ENCODE assay signal across 10 mouse cellular contexts in the genomic region with DNA sequence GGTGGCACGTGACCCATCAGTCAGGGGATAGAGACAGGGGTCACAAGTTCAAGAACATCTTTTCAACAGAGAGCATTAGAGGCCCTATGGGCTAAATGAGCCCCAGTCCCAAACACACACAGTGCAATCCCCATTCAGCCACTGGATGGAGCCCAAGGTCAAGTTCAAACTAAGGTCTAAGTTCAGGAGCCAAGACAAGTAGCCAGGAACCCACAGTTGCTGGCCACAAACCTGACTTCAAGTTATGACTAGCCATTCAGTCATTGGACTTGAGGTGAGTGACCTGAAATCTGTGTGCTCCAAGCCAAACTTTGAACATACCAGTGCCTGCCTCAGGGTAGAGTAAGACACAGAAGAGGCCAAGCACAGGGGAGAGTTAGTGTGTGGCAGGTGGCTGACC. TPM values are rescaled to one million over a fixed set of nuclear protein-coding genes. Genes with fewer than 3 reads are reported as not detected.
DNase-seq lines count a peak whose midpoint lies in the region; ATAC-seq and TF ChIP-seq lines count a peak whose summit lies in the region.
"Had no signal": no experiment of that assay in that cellular context is flagged by ENCODE, and none has a peak within 500 bp of the region (broad histone marks: within the 10 kb centered on the region; RNA-seq: fewer than 3 reads in every experiment).

No protein-coding gene starts in this region.

- H3K4me2 ChIP-seq in kidney, embryonic 14.5 days (replicated peaks; ENCODE audit: low read depth, low read length) = no peak overlapping the region
- H3K4me2 ChIP-seq in neural tube, embryonic 11.5 days (ENCODE audit: low read depth) = no peak overlapping the region
- no peak overlapping the region for H3K4me2 ChIP-seq in neural tube, embryonic 15.5 days
- H3K4me2 ChIP-seq: heart, embryonic 12.5 days had no signal

- H3K9me3 ChIP-seq in kidney, embryonic 14.5 days (ENCODE audit: control insufficient read depth, low read length) = no peaks in the 10 kb centered on the region
- H3K9me3 ChIP-seq in neural tube, embryonic 11.5 days (ENCODE audit: control insufficient read depth, low read length) = no peaks in the 10 kb centered on the region
- no peaks in the 10 kb centered on the region for H3K9me3 ChIP-seq in neural tube, embryonic 15.5 days (replicated peaks)
- H3K9me3 ChIP-seq: heart, embryonic 12.5 days had no signal

- peaks cover 3% of the 10 kb centered on the region; the same call in 1 of the 2 replicates for H3K27me3 ChIP-seq in kidney, embryonic 14.5 days (ENCODE audit: control insufficient read depth, insufficient read depth, low read length)
- 0 out of 2 replicates have a peak, but pooled peaks cover 5% of the 10 kb centered on the region for H3K27me3 ChIP-seq in neural tube, embryonic 11.5 days (ENCODE audit: control insufficient read depth, insufficient read depth, low read length)
- no peaks in the 10 kb centered on the region for H3K27me3 ChIP-seq in small intestine, adult 2 months (ENCODE audit: control insufficient read depth, insufficient read depth, low read length)
- H3K27me3 ChIP-seq in neural tube, embryonic 15.5 days (replicated peaks) = no peaks in the 10 kb centered on the region

- H3K4me1 ChIP-seq in kidney, embryonic 14.5 days (ENCODE audit: control insufficient read depth, insufficient read depth, low read length) = no peaks in the 10 kb centered on the region
- H3K4me1 ChIP-seq in neural tube, embryonic 11.5 days (ENCODE audit: control insufficient read depth, insufficient read depth, low read length) = no peaks in the 10 kb centered on the region
- no peaks in the 10 kb centered on the region for H3K4me1 ChIP-seq in small intestine, adult 2 months (ENCODE audit: control insufficient read depth, insufficient read depth, insufficient read length, low read length)
- no peaks in the 10 kb centered on the region for H3K4me1 ChIP-seq in neural tube, embryonic 15.5 days

- H3K4me3 ChIP-seq in kidney, embryonic 14.5 days (ENCODE audit: low read length) = no peak overlapping the region
- H3K4me3 ChIP-seq in neural tube, embryonic 11.5 days (ENCODE audit: low read depth, low read length) = no peak overlapping the region
- no peak overlapping the region for H3K4me3 ChIP-seq in small intestine, adult 2 months (ENCODE audit: low read depth, low read length)
- no peak overlapping the region for H3K4me3 ChIP-seq in neural tube, embryonic 15.5 days (replicated peaks)
- H3K4me3 ChIP-seq: heart, embryonic 12.5 days had no signal

- no peak overlapping the region for H3K9ac ChIP-seq in kidney, embryonic 14.5 days (ENCODE audit: low read depth, low read length)
- no peak overlapping the region for H3K9ac ChIP-seq in neural tube, embryonic 11.5 days (ENCODE audit: low read length)
- no peak overlapping the region for H3K9ac ChIP-seq in neural tube, embryonic 15.5 days (replicated peaks)
- H3K9ac ChIP-seq: heart, embryonic 12.5 days had no signal

- ATAC-seq in cerebellum, adult (ENCODE audit: insufficient number of reproducible peaks, low FRiP score, low TSS enrichment) = no peak
- ATAC-seq in kidney, embryonic 14.5 days (ENCODE audit: low FRiP score, low TSS enrichment) = no peak
- 0 out of 2 replicates have a peak, but pooled peaks have one; percentile 33 for ATAC-seq in neural tube, embryonic 11.5 days (ENCODE audit: insufficient read depth, low FRiP score, low TSS enrichment)
- ATAC-seq in neural tube, embryonic 15.5 days (ENCODE audit: low FRiP score) = no peak

- H3K36me3 ChIP-seq in kidney, embryonic 14.5 days (ENCODE audit: control insufficient read depth, insufficient read depth, low read length) = no peaks in the 10 kb centered on the region
- no peaks in the 10 kb centered on the region for H3K36me3 ChIP-seq in neural tube, embryonic 11.5 days (ENCODE audit: control insufficient read depth, insufficient read depth, low read length)
- H3K36me3 ChIP-seq in small intestine, adult 2 months (ENCODE audit: control insufficient read depth, insufficient read depth, low read length) = no peaks in the 10 kb centered on the region
- peaks cover 25% of the 10 kb centered on the region; the same call in 1 of the 2 replicates for H3K36me3 ChIP-seq in neural tube, embryonic 15.5 days
- H3K36me3 ChIP-seq: heart, embryonic 12.5 days had no signal

- peak; percentile 28 for DNase-seq in cerebellum, adult 9-11 months
- DNase-seq in kidney, adult 8-10 months = peak; percentile 18 to 61
- DNase-seq in neural tube, embryonic 11.5 days (ENCODE audit: low spot score) = no peak
- no peak for DNase-seq in neural tube, embryonic 10.5 days (ENCODE audit: extremely low spot score, low spot score)
- DNase-seq: right cerebral cortex, postnatal 14 days had no signal

- TF ChIP-seq POLR2A in small intestine, adult 2 months (IDR thresholded peaks at IDR 0.05; ENCODE audit: low read depth, low read length) = no peak

- 67% methylated on average over 1 of the region's 1 CpGs for WGBS in kidney, embryonic 14.5 days
- WGBS in neural tube, embryonic 11.5 days = 70% methylated on average over 1 of the region's 1 CpGs
- 38% methylated on average over 1 of the region's 1 CpGs for WGBS in small intestine, adult 2 months
- 76% methylated on average over 1 of the region's 1 CpGs for WGBS in neural tube, embryonic 15.5 days

- peak; percentile 29; the same call in 1 of the 2 replicates for TF ChIP-seq CTCF in small intestine, adult 2 months (IDR thresholded peaks at IDR 0.05; ENCODE audit: extremely low read depth, insufficient read length, insufficient replicate concordance, low read depth, low read length)

- H3K27ac ChIP-seq in kidney, embryonic 14.5 days (ENCODE audit: low read depth, low read length) = no peak overlapping the region
- H3K27ac ChIP-seq in neural tube, embryonic 11.5 days (ENCODE audit: low read depth, low read length) = no peak overlapping the region
- H3K27ac ChIP-seq in small intestine, adult 2 months (ENCODE audit: insufficient read depth, low read depth, low read length) = no peak overlapping the region
- H3K27ac ChIP-seq in neural tube, embryonic 15.5 days (replicated peaks) = no peak overlapping the region

RNA-seq across cellular contexts. Expression of a gene that starts 19.8 kb away (rescaled TPM):
- polyA plus RNA-seq in kidney, embryonic 14.5 days (2014; fragmentation: Nextera tagmentation; extraction: Ambion mirVana) = 0.91 and 1.0 TPM in 2 replicates
- polyA plus RNA-seq in neural tube, embryonic 11.5 days (2014; fragmentation: Nextera tagmentation; extraction: Ambion mirVana) = 0.55 and 0.56 TPM in 2 replicates
- polyA plus RNA-seq in small intestine, adult 2 months (2012; rRNA removed) = 5.5 and 5.9 TPM in 2 replicates
- 1.1 and 1.3 TPM in 2 replicates for polyA plus RNA-seq in neural tube, embryonic 15.5 days (2015; fragmentation: Nextera tagmentation; extraction: Ambion mirVana)

RNA-seq across cellular contexts. Expression of a gene that starts 45.2 kb away (rescaled TPM):
- polyA plus RNA-seq in kidney, embryonic 14.5 days (2014; fragmentation: Nextera tagmentation; extraction: Ambion mirVana) = not detected in 2 replicates
- polyA plus RNA-seq in neural tube, embryonic 11.5 days (2014; fragmentation: Nextera tagmentation; extraction: Ambion mirVana) = 0.17 TPM in 1 of 2 replicates, not detected in the other
- polyA plus RNA-seq in small intestine, adult 2 months (2012; rRNA removed) = 0.41 and 0.87 TPM in 2 replicates
- 0.79 and 1.2 TPM in 2 replicates for polyA plus RNA-seq in neural tube, embryonic 15.5 days (2015; fragmentation: Nextera tagmentation; extraction: Ambion mirVana)
- polyA plus RNA-seq: heart, embryonic 12.5 days had no signal

RNA-seq across cellular contexts. Expression of a gene that starts 48.6 kb away (rescaled TPM):
- 2.1 and 2.3 TPM in 2 replicates for polyA plus RNA-seq in kidney, embryonic 14.5 days (2014; fragmentation: Nextera tagmentation; extraction: Ambion mirVana)
- 3.7 and 4.7 TPM in 2 replicates for polyA plus RNA-seq in neural tube, embryonic 11.5 days (2014; fragmentation: Nextera tagmentation; extraction: Ambion mirVana)
- 2.6 and 10.5 TPM in 2 replicates for polyA plus RNA-seq in small intestine, adult 2 months (2012; rRNA removed)
- polyA plus RNA-seq in neural tube, embryonic 15.5 days (2015; fragmentation: Nextera tagmentation; extraction: Ambion mirVana) = 10.4 and 17.3 TPM in 2 replicates

Comparison
In these comparisons a context has a peak if more than half of its experiments do, and no peak if none do; other contexts are left out.
1. DNase-seq: peak in cerebellum, adult 9-11 months (single experiment) and kidney, adult 8-10 months (2 of 2); none in neural tube, embryonic 11.5 days (single experiment) and neural tube, embryonic 10.5 days (single experiment).